Mouse (Mus musculus): ENCODE measurements around the gene Zfp280d. TPM values are rescaled to one million over a fixed set of nuclear protein-coding genes. Genes with fewer than 3 reads are reported as not detected.
"Not testable (repeated sequence)": the region's sequence is repeated elsewhere in the genome, so short reads cannot be mapped to it uniquely, and the experiment has no call there.

Zfp280d gene
- polyA plus RNA-seq, 1 experiment from 2014 or later, result 19.1 TPM

DNA sequence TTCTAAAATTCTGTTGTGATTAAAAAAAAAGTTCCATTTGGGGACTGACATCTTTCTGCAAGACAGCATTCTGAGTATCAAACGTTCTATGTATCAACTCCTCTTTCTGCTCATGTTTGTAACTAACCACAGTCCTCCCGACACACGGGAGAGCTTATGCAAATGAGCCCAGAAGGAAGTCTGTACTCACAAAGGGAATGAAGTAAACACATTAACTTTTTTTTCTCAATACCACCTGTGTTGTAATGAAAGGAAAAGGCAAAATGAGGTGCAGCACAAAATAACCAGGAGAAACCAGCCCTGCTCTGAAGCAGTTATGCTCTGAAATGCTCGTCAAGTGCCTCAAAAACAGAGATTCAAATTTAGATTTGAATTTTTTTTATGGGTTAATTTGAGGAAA lies 125.5 kb downstream of the Zfp280d start:
- ATAC-seq, result no peak
- Histone ChIP-seq H3K9ac (replicated peaks; ENCODE audit: low read depth) (no peak overlapping the region), H3K9me3 (ENCODE audit: low read length) (no peaks in the 10 kb centered on the region), H3K27me3 (replicated peaks; ENCODE audit: insufficient read depth, low read length) (no peaks in the 10 kb centered on the region), H3K27ac (ENCODE audit: low read length) (no peak overlapping the region), H3K36me3 (ENCODE audit: insufficient read depth, low read length) (no peaks in the 10 kb centered on the region), H3K4me2 (replicated peaks; ENCODE audit: low read depth, low read length) (no peak overlapping the region), H3K4me3 (ENCODE audit: low read depth, low read length) (no peak overlapping the region), H3K4me1 (ENCODE audit: insufficient read depth, low read depth, low read length) (no peaks in the 10 kb centered on the region)
- no peak for DNase-seq (ENCODE audit: low spot score)
- 38% methylated on average over 4 of the region's 4 CpGs for WGBS
- no peak for TF ChIP-seq EP300 (IDR thresholded peaks at IDR 0.05)

DNA sequence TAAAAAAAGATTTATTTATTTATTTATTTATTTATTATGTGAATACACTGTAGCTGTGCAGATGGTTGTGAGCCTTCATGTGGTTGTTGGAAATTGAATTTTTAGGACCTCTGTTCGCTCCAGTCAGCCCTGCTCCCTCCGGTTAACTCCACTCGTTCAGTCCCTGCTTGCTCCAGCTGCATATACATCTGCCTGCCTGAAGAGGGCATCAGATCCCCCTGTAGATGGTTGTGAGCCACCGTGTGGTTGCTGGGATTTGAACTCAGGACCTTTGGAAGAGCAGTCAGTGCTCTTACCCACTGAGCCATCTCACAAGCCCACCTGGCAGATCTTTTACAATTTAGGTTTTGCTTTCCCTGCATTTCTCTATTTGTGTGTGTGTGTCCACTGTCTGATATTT lies 127.1 kb downstream of the Zfp280d start:
- peak; percentile 23 for TF ChIP-seq CTCF (IDR thresholded peaks at IDR 0.05)
- not testable (repeated sequence) for H3K9me3 ChIP-seq (ENCODE audit: low read length); H3K4me1 ChIP-seq (ENCODE audit: insufficient read depth, low read depth, low read length); H3K4me2 ChIP-seq (replicated peaks; ENCODE audit: low read depth, low read length); H3K36me3 ChIP-seq (ENCODE audit: insufficient read depth, low read length); H3K27ac ChIP-seq (ENCODE audit: low read length); H3K9ac ChIP-seq (replicated peaks; ENCODE audit: low read depth); DNase-seq (ENCODE audit: low spot score); H3K27me3 ChIP-seq (replicated peaks; ENCODE audit: insufficient read depth, low read length); ATAC-seq; H3K4me3 ChIP-seq (ENCODE audit: low read depth, low read length)
- 62% methylated on average over 4 of the region's 4 CpGs for WGBS

DNA sequence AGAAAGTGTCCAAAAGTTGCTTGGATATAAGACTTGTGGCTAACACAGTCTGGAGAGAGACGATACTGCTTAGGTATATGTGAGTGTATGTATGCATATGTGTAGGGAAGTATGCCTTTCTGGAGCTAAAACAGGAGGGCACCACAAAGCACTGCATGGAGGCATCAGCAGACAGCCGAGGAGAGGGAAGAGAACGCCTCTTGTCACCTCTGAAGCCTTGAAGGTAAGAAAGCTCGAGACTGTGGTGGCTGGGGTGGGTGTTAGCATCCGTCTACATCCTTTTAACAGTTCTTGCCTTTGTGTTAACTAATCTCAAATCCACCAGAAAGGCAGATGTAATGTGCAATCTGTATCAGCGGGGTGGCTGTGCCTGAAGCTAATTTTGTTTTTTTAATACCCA lies 128.8 kb downstream of the Zfp280d start:
- TF ChIP-seq EP300 (IDR thresholded peaks at IDR 0.05) (no peak), CTCF (IDR thresholded peaks at IDR 0.05) (no peak)
- no peak for ATAC-seq

DNA sequence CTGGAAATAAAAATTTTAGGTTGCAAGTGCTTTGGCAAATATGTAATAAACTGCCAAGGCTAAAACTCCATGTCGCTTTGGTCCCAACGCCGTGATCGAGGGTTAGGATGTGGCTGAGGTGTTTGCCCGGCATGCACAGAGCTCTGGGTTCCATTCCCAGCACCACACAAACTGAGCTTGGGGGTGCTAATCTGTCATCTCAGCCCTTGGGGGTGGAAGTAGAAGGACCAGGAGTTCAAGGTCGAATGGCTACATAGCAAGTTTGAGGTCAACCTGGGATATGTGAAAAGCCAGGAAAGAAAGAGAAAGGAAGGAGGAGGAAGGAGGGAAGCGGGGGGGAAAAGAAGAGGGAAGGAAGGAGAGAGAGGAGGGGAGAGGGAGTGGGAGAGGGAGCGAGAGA lies 129.8 kb downstream of the Zfp280d start:
- Histone ChIP-seq H3K36me3 (ENCODE audit: insufficient read depth, low read length) (no peaks in the 10 kb centered on the region), H3K27ac (ENCODE audit: low read length) (no peak overlapping the region), H3K9me3 (ENCODE audit: low read length) (no peaks in the 10 kb centered on the region), H3K9ac (replicated peaks; ENCODE audit: low read depth) (no peak overlapping the region), H3K27me3 (replicated peaks; ENCODE audit: insufficient read depth, low read length) (no peaks in the 10 kb centered on the region), H3K4me3 (ENCODE audit: low read depth, low read length) (no peak overlapping the region), H3K4me1 (ENCODE audit: insufficient read depth, low read depth, low read length) (no peaks in the 10 kb centered on the region), H3K4me2 (replicated peaks; ENCODE audit: low read depth, low read length) (no peak overlapping the region)
- no peak for TF ChIP-seq CTCF (IDR thresholded peaks at IDR 0.05)
- 79% methylated on average over 8 of the region's 8 CpGs for WGBS
- ATAC-seq (no peak), DNase-seq (ENCODE audit: low spot score) (no peak)

More for the DNA sequence above, 128.8 kb downstream of the Zfp280d start:
- WGBS, result 77% methylated on average over 6 of the region's 6 CpGs
- Histone ChIP-seq H3K27me3 (replicated peaks; ENCODE audit: insufficient read depth, low read length) (no peaks in the 10 kb centered on the region), H3K27ac (ENCODE audit: low read length) (no peak overlapping the region), H3K9ac (replicated peaks; ENCODE audit: low read depth) (no peak overlapping the region), H3K9me3 (ENCODE audit: low read length) (no peaks in the 10 kb centered on the region), H3K4me3 (ENCODE audit: low read depth, low read length) (no peak overlapping the region), H3K4me2 (replicated peaks; ENCODE audit: low read depth, low read length) (no peak overlapping the region), H3K36me3 (ENCODE audit: insufficient read depth, low read length) (no peaks in the 10 kb centered on the region), H3K4me1 (ENCODE audit: insufficient read depth, low read depth, low read length) (no peaks in the 10 kb centered on the region)
- DNase-seq (ENCODE audit: low spot score), result no peak

DNA sequence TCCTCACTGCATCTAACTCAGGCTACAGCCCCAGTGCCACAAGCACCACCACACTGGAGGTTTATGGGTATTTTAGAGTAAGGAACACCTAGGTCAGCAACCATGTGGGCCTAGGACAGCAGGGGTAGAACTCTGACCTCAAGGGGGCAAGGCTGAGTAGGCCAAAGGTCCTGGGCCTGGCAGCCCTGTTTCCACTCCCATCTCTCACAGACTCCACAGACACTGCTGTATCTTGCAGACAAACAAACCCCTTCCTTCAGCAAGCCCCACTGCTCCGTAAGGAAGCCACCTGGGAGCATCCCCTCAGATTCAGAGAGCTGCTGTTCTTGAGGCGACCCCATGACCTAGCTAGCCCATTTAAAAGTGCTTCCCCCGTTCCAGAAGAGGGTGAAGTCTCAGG lies 130.3 kb downstream of the Zfp280d start:
- Histone ChIP-seq H3K27me3 (replicated peaks; ENCODE audit: insufficient read depth, low read length) (no peaks in the 10 kb centered on the region), H3K27ac (ENCODE audit: low read length) (no peak overlapping the region), H3K4me2 (replicated peaks; ENCODE audit: low read depth, low read length) (no peak overlapping the region), H3K9me3 (ENCODE audit: low read length) (no peaks in the 10 kb centered on the region), H3K36me3 (ENCODE audit: insufficient read depth, low read length) (no peaks in the 10 kb centered on the region), H3K4me1 (ENCODE audit: insufficient read depth, low read depth, low read length) (no peaks in the 10 kb centered on the region), H3K4me3 (ENCODE audit: low read depth, low read length) (no peak overlapping the region), H3K9ac (replicated peaks; ENCODE audit: low read depth) (no peak overlapping the region)
- WGBS, result 72% methylated on average over 3 of the region's 3 CpGs
- no peak for DNase-seq (ENCODE audit: low spot score)
- no peak for TF ChIP-seq CTCF (IDR thresholded peaks at IDR 0.05)
- no peak for TF ChIP-seq EP300 (IDR thresholded peaks at IDR 0.05)
- no peak for ATAC-seq

DNA sequence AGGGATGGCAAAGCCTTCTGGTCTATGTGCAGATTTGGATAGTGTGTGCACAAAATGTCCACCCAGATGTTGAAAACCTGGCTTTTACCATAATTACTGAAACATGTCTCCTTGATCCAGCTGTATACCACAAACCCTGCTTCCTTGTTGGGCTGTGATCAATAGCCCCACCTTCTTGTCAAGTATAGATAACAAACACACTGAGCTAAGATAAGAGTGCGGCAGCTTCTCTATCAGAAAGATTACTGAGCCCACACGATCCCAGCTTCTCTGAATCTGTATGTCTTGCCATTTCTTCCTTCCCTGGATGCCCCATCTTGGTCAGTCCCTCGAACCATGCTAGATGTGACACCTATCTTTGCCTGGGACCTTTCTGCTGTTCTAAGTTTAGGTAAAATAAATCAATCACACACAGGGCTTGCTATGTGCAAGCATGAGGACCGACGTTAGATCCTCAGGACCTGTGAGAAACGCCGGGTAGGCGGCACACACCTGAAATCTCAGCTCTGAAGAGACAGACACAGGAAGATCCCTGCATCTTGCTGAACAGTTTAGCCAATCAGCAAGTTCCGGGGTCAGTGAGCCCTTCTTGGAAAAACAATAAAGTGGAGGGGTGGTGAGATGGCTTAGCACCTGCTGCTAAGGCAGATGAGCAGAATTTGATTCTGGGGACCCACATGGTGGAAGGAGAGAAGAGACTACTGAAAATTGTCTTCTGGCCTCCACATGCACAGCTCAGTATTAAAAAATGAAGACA lies 131.4 kb downstream of the Zfp280d start:
- 78% methylated on average over 9 of the region's 9 CpGs for WGBS

More for the DNA sequence above, 131.4 kb downstream of the Zfp280d start:
- no peak for DNase-seq (ENCODE audit: low spot score)
- Histone ChIP-seq H3K36me3 (ENCODE audit: insufficient read depth, low read length) (no peaks in the 10 kb centered on the region), H3K9me3 (ENCODE audit: low read length) (no peaks in the 10 kb centered on the region), H3K4me2 (replicated peaks; ENCODE audit: low read depth, low read length) (no peak overlapping the region), H3K4me1 (ENCODE audit: insufficient read depth, low read depth, low read length) (no peaks in the 10 kb centered on the region), H3K27ac (ENCODE audit: low read length) (no peak overlapping the region), H3K27me3 (replicated peaks; ENCODE audit: insufficient read depth, low read length) (no peaks in the 10 kb centered on the region), H3K4me3 (ENCODE audit: low read depth, low read length) (no peak overlapping the region), H3K9ac (replicated peaks; ENCODE audit: low read depth) (no peak overlapping the region)
- no peak for ATAC-seq
- no peak for TF ChIP-seq EP300 (IDR thresholded peaks at IDR 0.05)
- TF ChIP-seq CTCF (IDR thresholded peaks at IDR 0.05), result no peak

Data from lung, postnatal 0 days (tissue).